Mouse (Mus musculus) retina, adult 2 months (tissue): Measurements from ENCODE around the gene Slc27a1.

Source experiments
- DNase-seq: peaks from one replicate; pipeline ENCODE4 v3.0.0-alpha.2; 2012; ENCODE audit warnings: low read depth, low spot score

The Slc27a1 gene

GRCm38 (mm10) chr8:71613418-71613817, 44.7 kb downstream of the Slc27a1 start:
- no peak for DNase-seq

DNA sequence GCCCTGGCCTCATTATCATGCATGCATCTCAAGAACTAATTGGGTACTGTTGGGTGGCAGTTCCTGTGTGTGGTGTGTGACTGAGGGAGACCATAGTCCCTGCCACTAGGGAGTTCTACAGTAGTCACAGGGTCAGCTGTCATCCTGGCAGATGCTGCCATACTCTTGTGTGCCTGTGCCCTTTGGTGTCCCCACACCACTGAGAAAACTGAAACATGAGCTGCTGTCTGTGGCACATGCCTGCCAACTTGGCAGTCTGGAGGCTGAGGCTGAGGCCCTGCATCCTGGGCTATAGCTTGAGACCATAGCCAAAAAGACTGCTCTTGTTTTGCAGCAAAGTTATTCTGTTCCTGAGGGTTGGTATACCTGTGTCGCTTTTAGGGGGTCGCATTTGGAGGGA, 51.1 kb downstream of the Slc27a1 start:
- no peak for DNase-seq

DNA sequence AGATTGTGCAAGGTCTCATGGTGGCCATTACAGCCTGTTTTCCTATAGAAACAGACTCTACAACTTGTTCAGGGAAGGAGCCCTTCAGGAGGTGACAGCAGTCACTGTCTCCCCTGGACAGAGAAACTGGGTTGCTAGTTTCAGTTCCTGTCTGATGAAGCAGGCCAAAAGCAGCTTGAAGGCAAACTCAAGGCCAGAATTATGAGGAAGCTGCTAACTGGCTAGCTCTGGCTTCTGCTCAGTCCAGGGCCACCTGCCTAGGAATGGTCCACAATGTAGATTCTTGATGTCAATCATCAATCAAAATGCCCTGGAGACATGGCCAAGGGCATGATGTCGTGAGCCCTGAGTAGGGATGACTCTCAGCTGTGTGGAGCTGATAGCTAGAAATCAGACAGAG, 56.4 kb downstream of the Slc27a1 start:
- no peak for DNase-seq

DNA sequence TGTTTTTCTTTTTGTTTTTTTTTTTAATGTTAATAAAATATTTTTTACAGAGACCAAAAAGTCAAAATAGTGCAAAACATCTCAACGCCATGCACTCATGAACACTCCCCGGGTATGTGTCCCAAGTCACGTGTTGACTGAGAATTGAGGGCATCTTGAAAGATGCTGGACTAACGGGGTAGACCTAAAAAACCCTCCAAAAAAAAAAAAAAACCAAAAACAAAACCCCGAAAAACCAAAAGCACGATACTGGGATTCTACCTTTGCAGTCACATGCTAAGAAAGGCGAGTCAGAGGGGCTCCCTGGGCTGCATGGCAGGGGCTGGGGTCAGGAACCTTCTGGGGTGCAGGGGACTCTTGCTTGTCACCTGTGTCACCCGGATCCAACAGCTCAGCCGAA, 58.1 kb downstream of the Slc27a1 start:
- no peak for DNase-seq

- DNase-seq = no peak
Measured at GRCm38 (mm10) chr8:71627265-71628099, 58.8 kb downstream of the Slc27a1 start.

DNA sequence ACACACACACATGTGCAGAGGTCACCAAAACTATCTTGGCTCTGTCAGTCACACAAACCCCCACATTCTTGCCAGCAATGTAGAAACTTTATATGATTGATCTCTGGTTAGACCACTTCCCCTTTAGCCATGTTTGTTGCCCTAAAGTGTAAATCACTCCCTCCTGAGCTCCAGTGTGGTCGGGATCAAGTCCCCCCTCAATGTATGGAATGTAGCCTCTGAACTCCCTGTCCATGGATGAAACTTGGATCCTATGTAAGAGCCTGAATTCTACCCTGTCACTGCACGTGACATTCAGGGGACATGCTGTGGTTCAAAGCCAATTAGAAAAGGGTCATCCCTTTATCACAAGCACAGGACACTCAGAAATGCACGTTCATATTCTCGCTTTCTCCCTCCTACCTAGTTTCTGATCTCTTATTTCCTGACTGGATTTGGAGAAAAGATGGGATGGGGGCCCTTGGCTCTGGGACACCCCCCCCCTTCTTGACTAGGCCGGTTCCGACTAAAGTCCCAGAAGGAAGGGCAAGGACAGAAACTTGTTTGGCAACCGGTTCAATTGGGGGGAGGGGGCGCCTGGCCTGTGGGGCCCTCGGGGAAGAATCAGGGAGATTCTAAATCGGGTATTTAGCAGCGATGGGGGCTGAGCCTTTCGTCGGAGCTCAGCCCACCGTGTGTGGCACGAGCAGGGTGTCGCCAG, 59.9 kb downstream of the Slc27a1 start:
- DNase-seq = no peak

- peak; percentile 73 for DNase-seq
Measured at GRCm38 (mm10) chr8:71629096-71629697, 60.5 kb downstream of the Slc27a1 start.

DNA sequence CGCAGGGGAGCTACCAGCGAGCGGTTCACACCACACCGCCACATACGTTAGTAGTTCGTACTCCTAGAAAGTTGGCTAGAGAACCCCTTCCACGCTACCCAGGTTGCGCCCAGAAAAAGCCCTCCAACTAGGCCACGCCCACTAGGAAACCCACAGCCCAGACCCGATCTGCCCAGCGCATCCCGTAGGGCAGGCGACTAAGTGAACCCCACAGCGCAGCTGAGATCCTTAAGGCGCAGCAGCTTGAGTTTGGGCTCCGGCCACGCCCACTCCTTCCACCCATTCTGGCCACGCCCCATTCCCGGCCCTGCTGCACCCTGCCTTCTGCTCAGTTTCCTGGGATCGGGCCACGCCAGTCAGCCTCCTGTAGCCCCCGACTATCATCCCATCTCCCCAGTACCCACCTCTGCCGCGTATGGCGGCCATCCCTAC, 61.1 kb downstream of the Slc27a1 start:
- DNase-seq = no peak

- no peak for DNase-seq
Measured at GRCm38 (mm10) chr8:71630761-71631160, 62.1 kb downstream of the Slc27a1 start.

GRCm38 (mm10) chr8:71631897-71632296, 63.2 kb downstream of the Slc27a1 start:
- no peak for DNase-seq

- DNase-seq = no peak
Measured at GRCm38 (mm10) chr8:71633164-71633563, 64.5 kb downstream of the Slc27a1 start.

- DNase-seq = no peak
Measured at GRCm38 (mm10) chr8:71633981-71634667, 65.4 kb downstream of the Slc27a1 start.
